Mouse (Mus musculus) midbrain, embryonic 12.5 days (tissue): ENCODE measurements at regions not wholly inside any gene's neighbourhood (a gene's known extent, or its start where the extent isn't known, plus 50 kb on each side); places are given as distances from the start of the nearest gene placed in this dataset.

Source experiments
- ATAC-seq: fragments of 200-750 bp; cut with Nextera tagmentation; 2 replicates; pipeline ENCODE4 v1.8.0; 2017; ENCODE audit warnings: low read depth, moderate TSS enrichment, moderate library complexity; ENCODE audit not compliant: low FRiP score
- H3K27ac ChIP-seq: fragments of 300-500 bp; sonication (generic); replicated peaks from 2 replicates; pipeline ENCODE4 v1.5.1; 2016; ENCODE audit warnings: mild to moderate bottlenecking
- H3K27me3 ChIP-seq: fragments of 300-500 bp; sonication (generic); 2 replicates; pipeline ENCODE4 v1.6.1; 2016; ENCODE audit warnings: mild to moderate bottlenecking
- H3K36me3 ChIP-seq: fragments of 300-500 bp; sonication (generic); 2 replicates; pipeline ENCODE4 v1.6.1; 2016
- H3K4me1 ChIP-seq: fragments of 300-500 bp; sonication (generic); 2 replicates; pipeline ENCODE4 v1.6.1; 2016
- H3K4me2 ChIP-seq: fragments of 300-500 bp; sonication (generic); replicated peaks from 2 replicates; pipeline ENCODE4 v1.6.1; 2016; ENCODE audit warnings: mild to moderate bottlenecking, moderate library complexity
- H3K4me3 ChIP-seq: fragments of 300-500 bp; sonication (generic); 2 replicates; pipeline ENCODE4 v1.5.1; 2016; ENCODE audit warnings: mild to moderate bottlenecking
- H3K9ac ChIP-seq: fragments of 300-500 bp; sonication (generic); replicated peaks from 2 replicates; pipeline ENCODE4 v1.6.1; 2016; ENCODE audit warnings: mild to moderate bottlenecking, moderate library complexity
- H3K9me3 ChIP-seq: fragments of 300-500 bp; sonication (generic); 2 replicates; pipeline ENCODE4 v1.6.1; 2016; ENCODE audit warnings: mild to moderate bottlenecking
- WGBS: fragments of 180-500 bp; shearing (Covaris S2); methylation state at CpG from one replicate; pipeline ENCODE4 v1.1.7; 2016; 5-methylcytosine and 5-hydroxymethylcytosine counted together

GRCm38 (mm10) chr9:116228443-116228842, 53.3 kb upstream of the Tgfbr2 start:
- Histone ChIP-seq H3K9me3 (no peaks in the 10 kb centered on the region), H3K9ac (no peak overlapping the region), H3K4me1 (no peaks in the 10 kb centered on the region), H3K27me3 (no peaks in the 10 kb centered on the region), H3K4me3 (no peak overlapping the region), H3K27ac (no peak overlapping the region), H3K36me3 (no peaks in the 10 kb centered on the region), H3K4me2 (no peak overlapping the region)
- no peak for ATAC-seq
- 86% methylated on average over 9 of the region's 9 CpGs for WGBS

GRCm38 (mm10) chr9:116227738-116228137, 52.6 kb upstream of the Tgfbr2 start:
- WGBS = 76% methylated on average over 7 of the region's 7 CpGs
- Histone ChIP-seq H3K27me3 (no peaks in the 10 kb centered on the region), H3K4me3 (no peak overlapping the region), H3K4me2 (no peak overlapping the region), H3K4me1 (no peaks in the 10 kb centered on the region), H3K36me3 (no peaks in the 10 kb centered on the region), H3K27ac (no peak overlapping the region), H3K9ac (no peak overlapping the region), H3K9me3 (no peaks in the 10 kb centered on the region)
- no peak for ATAC-seq
